Mouse (Mus musculus) limb, embryonic 13.5 days (tissue): ENCODE results near the gene Saxo1. TPM values are rescaled to one million over a fixed set of nuclear protein-coding genes. Genes with fewer than 3 reads are reported as not detected.
A peak's percentile ranks its signal among the peaks of the same experiment; 100 is the strongest.

Source experiments
- ATAC-seq: fragments of 200-750 bp; cut with Nextera tagmentation; 2 replicates; pipeline ENCODE4 v1.8.0; 2017; ENCODE audit warnings: low read depth, moderate number of reproducible peaks, moderate TSS enrichment; ENCODE audit not compliant: low FRiP score
- H3K27ac ChIP-seq: fragments of 300-500 bp; sonication (generic); 2 replicates; pipeline ENCODE4 v1.5.1; 2015; ENCODE audit warnings: inconsistent platforms, mild to moderate bottlenecking, moderate library complexity
- H3K27me3 ChIP-seq: fragments of 300-500 bp; sonication (generic); 2 replicates; pipeline ENCODE4 v1.6.1; 2015; ENCODE audit warnings: mild to moderate bottlenecking, inconsistent platforms
- H3K36me3 ChIP-seq: fragments of 300-500 bp; sonication (generic); 2 replicates; pipeline ENCODE4 v1.6.1; 2015; ENCODE audit warnings: inconsistent platforms, mild to moderate bottlenecking, moderate library complexity
- H3K4me1 ChIP-seq: fragments of 300-500 bp; sonication (generic); 2 replicates; pipeline ENCODE4 v1.6.1; 2015; ENCODE audit warnings: inconsistent platforms
- H3K4me2 ChIP-seq: fragments of 300-500 bp; sonication (generic); replicated peaks from 2 replicates; pipeline ENCODE4 v1.6.1; 2015; ENCODE audit warnings: inconsistent platforms, mild to moderate bottlenecking, moderate library complexity
- H3K4me3 ChIP-seq: fragments of 300-500 bp; sonication (generic); 2 replicates; pipeline ENCODE4 v1.5.1; 2015; ENCODE audit warnings: moderate library complexity, mild to moderate bottlenecking, inconsistent platforms
- H3K9ac ChIP-seq: fragments of 300-500 bp; sonication (generic); 2 replicates; pipeline ENCODE4 v1.6.1; 2015; ENCODE audit warnings: mild to moderate bottlenecking, inconsistent platforms
- H3K9me3 ChIP-seq: fragments of 300-500 bp; sonication (generic); 2 replicates; pipeline ENCODE4 v1.6.1; 2016; ENCODE audit warnings: inconsistent platforms
- WGBS: fragments of 180-500 bp; shearing (Covaris S2); methylation state at CpG from one replicate; pipeline ENCODE4 v1.1.7; 2015; 5-methylcytosine and 5-hydroxymethylcytosine counted together
- polyA plus RNA-seq: library from polyadenylated mRNA; unstranded; fragments of >200 nt; fragmentation: Nextera tagmentation; extraction: Ambion mirVana; gene quantifications from 2 replicates; pipeline ENCODE4 v1.2.1, GENCODE M21; 2015

The Saxo1 gene
- polyA plus RNA-seq, 1 experiment from 2014 or later: 0.19 TPM

GRCm38 (mm10) chr4:86483013-86483615, 75.0 kb downstream of the Saxo1 start:
- H3K27me3 ChIP-seq: 0 out of 2 replicates have a peak, but pooled peaks cover 3% of the 10 kb centered on the region
- peaks cover 56% of the 10 kb centered on the region for H3K4me1 ChIP-seq
- WGBS: 84% methylated on average over 6 of the region's 6 CpGs
- no peak overlapping the region for H3K4me3 ChIP-seq
- no peak for ATAC-seq
- H3K9ac ChIP-seq: no peak overlapping the region
- H3K27ac ChIP-seq: peak overlapping the region; percentile 15; the same call in 1 of the 2 replicates
- no peak overlapping the region for H3K4me2 ChIP-seq
- no peaks in the 10 kb centered on the region for H3K36me3 ChIP-seq
- H3K9me3 ChIP-seq: no peaks in the 10 kb centered on the region

GRCm38 (mm10) chr4:86480891-86481290, 77.2 kb downstream of the Saxo1 start:
- WGBS: 43% methylated on average over 3 of the region's 3 CpGs
- H3K4me1 ChIP-seq: peaks cover 54% of the 10 kb centered on the region
- H3K27ac ChIP-seq: no peak overlapping the region
- no peaks in the 10 kb centered on the region for H3K9me3 ChIP-seq
- no peaks in the 10 kb centered on the region for H3K27me3 ChIP-seq
- no peaks in the 10 kb centered on the region for H3K36me3 ChIP-seq
- ATAC-seq: no peak
- no peak overlapping the region for H3K4me3 ChIP-seq
- no peak overlapping the region for H3K4me2 ChIP-seq
- H3K9ac ChIP-seq: no peak overlapping the region

GRCm38 (mm10) chr4:86464808-86465207, 93.3 kb downstream of the Saxo1 start:
- Histone ChIP-seq H3K4me2 (peak overlapping the region; percentile 28; the same call in 1 of the 2 replicates), H3K36me3 (no peaks in the 10 kb centered on the region), H3K27me3 (no peaks in the 10 kb centered on the region), H3K4me3 (no peak overlapping the region), H3K27ac (no peak overlapping the region), H3K9me3 (no peaks in the 10 kb centered on the region), H3K9ac (no peak overlapping the region), H3K4me1 (peaks cover 14% of the 10 kb centered on the region)
- 19% methylated on average over 5 of the region's 5 CpGs for WGBS
- no peak for ATAC-seq

GRCm38 (mm10) chr4:86450468-86450867, 107.7 kb downstream of the Saxo1 start:
- no peak for ATAC-seq
- H3K4me1 ChIP-seq: no peaks in the 10 kb centered on the region
- no peak overlapping the region for H3K27ac ChIP-seq
- H3K27me3 ChIP-seq: no peaks in the 10 kb centered on the region
- no peak overlapping the region for H3K4me3 ChIP-seq
- no peak overlapping the region for H3K9ac ChIP-seq
- H3K4me2 ChIP-seq: no peak overlapping the region
- no peaks in the 10 kb centered on the region for H3K36me3 ChIP-seq
- 85% methylated on average over 3 of the region's 3 CpGs for WGBS
- H3K9me3 ChIP-seq: no peaks in the 10 kb centered on the region

GRCm38 (mm10) chr4:86436336-86436735, 121.8 kb downstream of the Saxo1 start:
- 87% methylated on average over 3 of the region's 3 CpGs for WGBS

GRCm38 (mm10) chr4:86435631-86436030, 122.5 kb downstream of the Saxo1 start:
- Histone ChIP-seq H3K4me2 (no peak overlapping the region), H3K9ac (no peak overlapping the region), H3K27me3 (no peaks in the 10 kb centered on the region), H3K9me3 (no peaks in the 10 kb centered on the region), H3K27ac (no peak overlapping the region), H3K36me3 (no peaks in the 10 kb centered on the region), H3K4me3 (no peak overlapping the region), H3K4me1 (peaks cover 25% of the 10 kb centered on the region)
- no peak for ATAC-seq
- WGBS: 81% methylated on average over 3 of the region's 3 CpGs

More at GRCm38 (mm10) chr4:86436336-86436735, 121.8 kb downstream of the Saxo1 start:
- H3K27me3 ChIP-seq: no peaks in the 10 kb centered on the region
- peaks cover 28% of the 10 kb centered on the region for H3K4me1 ChIP-seq
- H3K9me3 ChIP-seq: no peaks in the 10 kb centered on the region
- H3K4me3 ChIP-seq: no peak overlapping the region
- no peak overlapping the region for H3K9ac ChIP-seq
- no peak overlapping the region for H3K4me2 ChIP-seq
- ATAC-seq: no peak
- H3K36me3 ChIP-seq: no peaks in the 10 kb centered on the region
- H3K27ac ChIP-seq: no peak overlapping the region

- ATAC-seq: no peak
- H3K27me3 ChIP-seq: no peaks in the 10 kb centered on the region
- H3K9me3 ChIP-seq: no peaks in the 10 kb centered on the region
- peaks cover 22% of the 10 kb centered on the region for H3K4me1 ChIP-seq
- no peak overlapping the region for H3K9ac ChIP-seq
- H3K36me3 ChIP-seq: peaks cover 42% of the 10 kb centered on the region
- WGBS: 84% methylated on average over 6 of the region's 6 CpGs
- H3K4me3 ChIP-seq: no peak overlapping the region
- H3K4me2 ChIP-seq: no peak overlapping the region
- H3K27ac ChIP-seq: no peak overlapping the region
These were observed 129.9 kb downstream of the Saxo1 start for GRCm38 (mm10) chr4:86428091-86428745.

- Histone ChIP-seq H3K4me1 (peaks cover 22% of the 10 kb centered on the region), H3K4me2 (no peak overlapping the region), H3K27me3 (no peaks in the 10 kb centered on the region), H3K36me3 (peaks cover 46% of the 10 kb centered on the region), H3K9ac (no peak overlapping the region; the same call in 1 of the 2 replicates), H3K9me3 (no peaks in the 10 kb centered on the region), H3K4me3 (no peak overlapping the region), H3K27ac (no peak overlapping the region)
- WGBS: 75% methylated on average over 5 of the region's 5 CpGs
- no peak for ATAC-seq
These were observed 130.8 kb downstream of the Saxo1 start for GRCm38 (mm10) chr4:86427312-86427711.

- H3K4me2 ChIP-seq: no peak overlapping the region
- ATAC-seq: no peak
- H3K4me1 ChIP-seq: peaks cover 22% of the 10 kb centered on the region
- H3K9me3 ChIP-seq: no peaks in the 10 kb centered on the region
- H3K9ac ChIP-seq: no peak overlapping the region
- WGBS: 88% methylated on average over 11 of the region's 11 CpGs
- H3K36me3 ChIP-seq: peaks cover 46% of the 10 kb centered on the region
- no peak overlapping the region for H3K27ac ChIP-seq
- H3K27me3 ChIP-seq: no peaks in the 10 kb centered on the region
- H3K4me3 ChIP-seq: no peak overlapping the region
These were observed 131.6 kb downstream of the Saxo1 start for GRCm38 (mm10) chr4:86426549-86426948.

- Histone ChIP-seq H3K4me1 (peaks cover 22% of the 10 kb centered on the region), H3K27me3 (no peaks in the 10 kb centered on the region), H3K4me3 (no peak overlapping the region), H3K27ac (no peak overlapping the region), H3K9ac (no peak overlapping the region), H3K4me2 (no peak overlapping the region), H3K9me3 (no peaks in the 10 kb centered on the region), H3K36me3 (peaks cover 49% of the 10 kb centered on the region)
- WGBS: 62% methylated on average over 7 of the region's 7 CpGs
- ATAC-seq: no peak
These were observed 132.5 kb downstream of the Saxo1 start for GRCm38 (mm10) chr4:86425581-86425980.

- H3K4me1 ChIP-seq: peaks cover 22% of the 10 kb centered on the region
- WGBS: 66% methylated on average over 6 of the region's 6 CpGs
- ATAC-seq: no peak
- H3K27ac ChIP-seq: no peak overlapping the region
- H3K9me3 ChIP-seq: no peaks in the 10 kb centered on the region
- no peaks in the 10 kb centered on the region for H3K27me3 ChIP-seq
- H3K9ac ChIP-seq: no peak overlapping the region
- no peak overlapping the region for H3K4me3 ChIP-seq
- no peak overlapping the region for H3K4me2 ChIP-seq
- H3K36me3 ChIP-seq: peaks cover 53% of the 10 kb centered on the region
These were observed 135.5 kb downstream of the Saxo1 start for GRCm38 (mm10) chr4:86422586-86422985.

GRCm38 (mm10) chr4:86416401-86417025, 141.6 kb downstream of the Saxo1 start:
- H3K27ac ChIP-seq: peak overlapping the region; percentile 39; the same call in 1 of the 2 replicates
- 35% methylated on average over 15 of the region's 15 CpGs for WGBS
- peaks cover 22% of the 10 kb centered on the region for H3K36me3 ChIP-seq
- ATAC-seq: no peak
- no peaks in the 10 kb centered on the region for H3K27me3 ChIP-seq
- H3K4me2 ChIP-seq: no peak overlapping the region
- H3K9ac ChIP-seq: no peak overlapping the region; the same call in 1 of the 2 replicates
- no peaks in the 10 kb centered on the region for H3K9me3 ChIP-seq
- H3K4me1 ChIP-seq: peaks cover 26% of the 10 kb centered on the region
- H3K4me3 ChIP-seq: no peak overlapping the region
